Mouse (Mus musculus): ENCODE data around the gene Gal3st2. TPM values are rescaled to one million over a fixed set of nuclear protein-coding genes. Genes with fewer than 3 reads are reported as not detected.
"Not testable (repeated sequence)": the region's sequence is repeated elsewhere in the genome, so short reads cannot be mapped to it uniquely, and the experiment has no call there.

The Gal3st2 gene
- total RNA-seq, 4 experiments from 2014 or later, result 0.14 TPM; not detected in 3

DNA sequence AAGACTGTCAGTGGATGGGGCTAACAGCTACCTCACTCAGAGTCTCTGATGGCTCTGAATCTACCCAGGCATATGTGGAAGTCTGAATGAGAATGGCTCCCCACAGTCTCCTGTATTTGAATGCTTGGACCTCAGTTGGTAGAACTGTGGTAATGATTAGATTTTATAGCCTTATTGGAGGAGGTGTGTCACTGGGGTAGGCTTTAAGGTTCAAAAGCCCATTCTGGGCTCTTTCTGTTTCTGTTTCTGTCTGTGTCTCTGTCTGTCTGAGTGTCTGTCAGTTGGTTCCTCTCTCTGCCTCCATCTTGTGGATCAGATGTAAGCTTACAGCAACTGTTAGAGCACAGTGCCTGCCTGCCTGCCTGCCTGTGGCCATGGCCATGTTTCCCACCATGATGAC, 1.5 kb upstream of the Gal3st2 start:
- no peak for DNase-seq (ENCODE audit: low spot score in 2 of 2)

DNA sequence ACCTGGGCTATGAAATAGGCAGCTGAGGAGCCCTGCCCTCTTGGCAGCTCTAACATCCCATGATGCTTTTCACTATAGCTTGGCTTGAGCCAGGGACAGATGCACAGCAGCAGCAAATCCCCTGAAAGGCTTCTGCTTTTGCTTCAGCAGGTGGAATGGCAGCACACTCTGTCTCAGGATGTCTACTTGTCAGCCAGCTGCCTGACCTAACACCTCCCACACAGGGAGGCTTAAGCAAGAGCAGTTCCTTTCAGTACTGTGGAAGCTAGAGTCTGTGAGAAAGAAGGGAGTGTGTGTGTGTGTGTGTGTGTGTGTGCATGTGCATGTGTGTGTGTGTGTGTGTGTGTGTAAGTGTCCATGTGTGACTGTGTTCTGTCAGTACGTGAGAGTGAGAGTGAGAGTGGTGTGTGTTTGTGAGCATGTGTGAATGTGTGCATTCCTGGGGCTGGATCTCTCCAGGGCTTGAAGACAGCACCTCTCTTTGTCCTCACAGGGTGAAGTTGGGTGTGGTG, 10.5 kb downstream of the Gal3st2 start:
- DNase-seq (ENCODE audit: low spot score in 2 of 2), result not testable (repeated sequence)

DNA sequence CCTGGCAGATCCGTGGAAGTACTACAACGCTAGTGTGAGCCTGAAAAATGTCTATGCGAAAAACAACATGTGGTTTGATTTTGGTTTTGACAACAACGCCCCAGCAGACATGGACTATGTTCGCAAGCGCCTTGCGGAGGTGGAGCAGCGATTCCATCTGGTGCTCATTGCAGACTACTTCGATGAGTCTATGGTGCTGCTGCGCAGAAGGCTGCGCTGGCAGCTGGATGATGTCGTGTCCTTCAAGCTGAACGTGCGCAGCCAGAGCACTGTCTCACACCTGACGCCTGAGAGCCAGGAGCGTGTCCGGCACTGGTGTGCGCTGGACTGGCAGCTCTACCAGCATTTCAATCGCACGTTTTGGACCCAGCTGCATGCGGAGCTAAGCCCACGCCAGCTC, 13.3 kb downstream of the Gal3st2 start:
- peak in 1 of 2 experiments; percentile 24 for DNase-seq (ENCODE audit: low spot score in 2 of 2)

DNA sequence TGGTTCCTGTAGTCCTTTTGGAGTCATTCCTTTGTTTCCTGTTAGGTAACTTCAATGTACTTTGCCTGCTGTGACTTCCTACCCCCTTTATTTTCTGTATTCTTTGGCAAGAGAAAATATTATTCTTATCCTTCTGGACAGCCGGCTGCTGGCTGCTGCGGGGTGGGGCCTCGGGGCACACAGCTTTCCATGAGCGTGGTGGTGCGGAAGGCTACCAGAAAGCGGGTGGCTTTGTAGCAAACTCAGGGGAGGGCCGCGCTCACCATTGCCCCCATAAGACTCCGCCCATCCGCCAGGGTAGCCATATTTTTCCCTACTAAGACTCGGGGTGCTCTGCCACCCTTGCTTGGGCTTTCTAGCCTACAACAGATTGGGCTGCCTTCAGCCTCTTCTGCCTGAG, 20.7 kb downstream of the Gal3st2 start:
- not testable (repeated sequence) for DNase-seq (ENCODE audit: low spot score in 2 of 2)

DNA sequence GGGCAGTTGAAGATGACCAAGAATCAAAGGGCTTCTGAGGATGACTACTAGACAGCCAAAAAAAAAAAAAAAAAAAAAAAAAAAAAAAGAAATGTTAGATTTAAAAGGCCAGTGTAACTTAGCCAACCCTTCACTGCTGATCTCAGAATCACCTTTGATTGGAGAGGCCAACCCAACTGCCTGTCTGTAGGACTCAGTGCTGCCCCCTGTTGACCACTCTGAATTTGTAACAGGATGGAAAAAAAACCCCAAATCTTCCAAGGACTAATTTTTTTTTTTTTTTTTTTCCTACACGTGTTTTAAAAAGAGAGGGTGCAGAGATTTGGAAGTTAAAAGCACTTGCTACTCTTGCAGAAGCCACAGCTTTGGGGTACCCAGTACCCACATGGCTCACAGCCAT, 29.8 kb downstream of the Gal3st2 start:
- not testable (repeated sequence) for DNase-seq (ENCODE audit: low spot score in 2 of 2)

DNA sequence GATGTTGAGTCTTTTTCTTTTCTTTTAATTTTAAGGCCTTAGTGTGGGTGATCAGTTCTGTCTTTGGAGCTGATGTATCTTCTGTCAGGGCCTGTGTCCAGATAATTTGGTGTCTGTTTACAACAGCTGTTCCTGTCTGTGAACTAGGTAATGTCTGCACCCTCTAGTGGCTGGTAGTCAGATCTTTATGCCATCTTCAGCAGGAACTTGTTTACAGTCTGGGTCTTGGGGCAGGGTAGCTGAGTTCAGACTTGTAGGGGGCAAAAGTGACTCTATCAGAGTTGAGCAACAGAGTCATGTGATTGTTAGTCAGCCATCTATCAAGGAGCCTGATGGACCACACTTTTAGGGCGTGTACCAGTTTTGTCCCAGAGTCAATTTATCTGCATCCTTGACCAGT, 36.3 kb downstream of the Gal3st2 start:
- not testable (repeated sequence) for DNase-seq (ENCODE audit: low spot score in 2 of 2)

DNA sequence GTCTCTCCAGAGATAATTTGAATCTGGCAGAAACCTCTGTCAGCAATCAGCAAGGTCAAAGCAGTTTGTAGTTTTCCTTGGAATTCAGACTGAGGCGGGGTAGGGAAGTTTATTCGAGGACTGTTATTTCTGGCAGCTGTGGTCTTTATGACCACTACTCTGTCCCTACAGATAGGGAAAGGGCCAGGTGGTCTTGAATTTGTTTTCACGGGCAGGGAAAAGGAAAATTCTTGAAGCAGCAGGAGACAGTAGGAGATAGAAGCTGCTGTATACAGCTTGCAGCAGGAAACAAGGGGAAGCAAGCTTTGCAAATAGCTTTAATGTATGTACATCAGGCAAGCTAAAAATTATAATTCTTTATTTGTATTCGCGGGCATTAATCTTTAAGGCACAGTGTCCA, 40.2 kb downstream of the Gal3st2 start:
- DNase-seq (ENCODE audit: low spot score in 2 of 2), result not testable (repeated sequence)

DNA sequence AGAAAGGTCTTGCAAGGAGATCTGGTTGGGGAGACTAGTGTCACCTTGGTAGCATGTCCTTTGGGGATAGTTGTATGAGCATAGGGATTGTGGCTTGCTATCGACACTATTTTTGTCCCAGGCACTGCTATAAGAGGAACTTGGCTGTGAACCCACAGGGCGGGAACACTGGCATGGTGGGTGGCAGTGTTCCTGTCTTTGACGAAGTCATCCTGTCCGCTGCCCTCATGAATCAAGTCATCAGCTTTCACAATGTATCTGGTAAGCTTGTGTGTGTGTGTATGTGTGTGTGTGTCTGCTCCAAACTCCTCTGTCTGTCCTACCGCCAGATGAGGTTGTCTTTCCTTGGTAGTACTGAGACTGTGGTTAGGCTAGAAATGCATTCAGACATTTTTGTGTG, 45.6 kb downstream of the Gal3st2 start:
- DNase-seq (ENCODE audit: low spot score in 2 of 2), result not testable (repeated sequence)

DNA sequence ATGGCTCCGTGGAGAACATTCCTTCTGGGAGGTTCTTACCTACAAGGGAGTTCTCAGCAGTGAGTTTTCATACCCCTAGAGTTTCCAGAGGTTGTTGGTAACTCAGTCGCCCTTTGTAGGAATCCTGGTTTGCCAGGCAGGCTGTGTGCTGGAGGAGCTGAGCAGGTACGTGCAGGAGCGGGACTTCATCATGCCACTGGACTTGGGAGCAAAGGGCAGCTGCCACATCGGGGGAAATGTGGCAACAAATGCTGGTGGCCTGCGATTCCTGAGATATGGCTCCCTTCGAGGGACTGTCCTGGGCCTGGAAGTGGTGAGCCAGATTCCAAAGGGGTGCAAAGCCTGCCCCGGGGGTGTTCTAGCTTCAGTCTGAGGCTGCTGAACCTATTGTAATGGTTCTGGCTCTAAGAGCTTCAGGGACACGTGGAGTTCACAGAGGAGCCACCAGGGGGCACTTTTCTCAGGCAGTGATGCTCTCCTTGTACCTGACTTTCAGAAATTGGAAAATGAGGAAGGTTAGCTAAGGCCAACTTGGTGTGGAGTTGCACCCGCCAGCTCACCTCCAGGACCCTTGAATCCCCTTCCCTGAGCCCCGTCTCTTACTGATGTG, 48.0 kb downstream of the Gal3st2 start:
- DNase-seq (ENCODE audit: low spot score in 2 of 2), result not testable (repeated sequence)

DNA sequence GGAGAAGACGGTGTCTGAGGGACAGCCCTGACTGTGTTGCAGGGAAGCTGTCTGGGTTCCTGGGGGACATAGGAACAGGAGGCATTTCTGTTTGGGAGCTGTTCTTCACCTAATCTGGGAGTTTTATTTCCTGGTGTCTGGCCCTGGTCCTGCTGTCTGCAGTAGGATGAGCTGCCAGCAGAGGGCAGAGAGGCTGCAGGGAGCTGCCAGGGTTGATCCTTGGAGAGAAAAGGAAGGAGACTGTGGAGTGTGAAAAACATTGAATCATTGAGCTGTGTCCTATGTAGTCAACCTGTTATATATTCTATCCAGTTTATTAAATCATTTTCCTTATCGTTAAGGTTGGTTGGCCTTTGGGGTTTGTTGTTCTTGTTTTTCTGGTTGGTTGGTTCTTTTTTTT, 50.8 kb downstream of the Gal3st2 start:
- not testable (repeated sequence) for DNase-seq (ENCODE audit: low spot score in 2 of 2)

DNA sequence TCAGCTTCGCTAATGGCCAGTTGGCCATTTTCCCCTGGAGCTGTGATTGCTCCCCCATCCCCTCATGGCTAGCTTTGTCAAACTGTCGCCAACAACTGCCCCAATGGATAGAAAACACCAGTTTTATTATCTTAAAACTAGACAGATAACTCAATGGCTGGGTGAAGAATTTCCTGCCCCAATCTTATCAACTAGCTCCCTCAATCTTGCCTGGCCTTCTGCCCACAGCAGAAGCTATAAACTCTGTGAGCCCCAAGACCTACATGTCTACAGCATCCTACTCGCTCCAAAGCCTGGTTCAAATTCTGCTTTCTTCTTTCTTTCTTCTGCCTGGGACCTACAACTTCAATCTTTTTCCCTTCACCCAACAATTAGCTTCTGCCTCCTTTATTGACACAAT, 56.1 kb downstream of the Gal3st2 start:
- DNase-seq (ENCODE audit: low spot score in 2 of 2), result not testable (repeated sequence)

DNA sequence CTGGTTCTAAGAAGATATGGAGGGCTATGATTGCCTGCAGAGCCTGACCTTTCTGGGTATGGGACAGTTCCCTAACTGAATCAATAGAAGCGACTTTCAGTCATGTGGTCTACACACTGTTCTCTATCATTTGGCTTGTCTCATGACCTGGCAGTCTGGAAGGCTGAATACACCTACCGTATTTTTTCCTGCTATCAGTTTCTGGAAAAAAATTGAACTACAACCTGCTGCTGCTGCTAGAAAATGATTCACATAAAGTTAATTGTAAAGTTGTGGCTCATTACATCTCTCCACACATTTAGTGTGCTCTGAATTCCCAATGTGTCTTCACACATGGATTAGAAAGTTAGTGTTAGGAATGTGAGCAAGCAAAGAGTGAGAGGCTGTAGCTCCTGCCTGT, 56.9 kb downstream of the Gal3st2 start, which contains the start of gene Gal3st2b:
Gene Gal3st2b (plus strand): TSS at position 301 of the 400 bp plus-strand sequence.
- not testable (repeated sequence) for DNase-seq (ENCODE audit: low spot score in 2 of 2)

DNA sequence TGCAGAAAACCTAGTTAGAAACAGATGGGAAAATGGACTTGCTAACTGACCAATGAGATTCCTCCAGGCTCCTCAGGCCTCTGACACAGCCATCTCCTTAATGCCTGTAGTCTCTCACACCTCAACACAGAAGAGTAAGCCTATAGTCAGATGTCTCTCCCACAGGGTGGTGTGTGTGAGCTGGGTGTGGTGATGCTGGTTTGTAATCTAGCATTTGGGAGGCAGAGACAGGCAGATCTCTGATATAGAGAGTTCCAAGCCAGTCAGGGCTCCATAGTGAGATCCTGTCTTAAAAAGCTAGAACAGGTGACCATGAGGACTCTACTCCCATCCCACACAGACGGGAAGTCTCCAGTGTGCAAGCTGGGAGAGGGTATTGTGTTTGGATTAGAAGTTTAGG, 57.7 kb downstream of the Gal3st2 start:
- DNase-seq (ENCODE audit: low spot score in 2 of 2), result not testable (repeated sequence)

DNA sequence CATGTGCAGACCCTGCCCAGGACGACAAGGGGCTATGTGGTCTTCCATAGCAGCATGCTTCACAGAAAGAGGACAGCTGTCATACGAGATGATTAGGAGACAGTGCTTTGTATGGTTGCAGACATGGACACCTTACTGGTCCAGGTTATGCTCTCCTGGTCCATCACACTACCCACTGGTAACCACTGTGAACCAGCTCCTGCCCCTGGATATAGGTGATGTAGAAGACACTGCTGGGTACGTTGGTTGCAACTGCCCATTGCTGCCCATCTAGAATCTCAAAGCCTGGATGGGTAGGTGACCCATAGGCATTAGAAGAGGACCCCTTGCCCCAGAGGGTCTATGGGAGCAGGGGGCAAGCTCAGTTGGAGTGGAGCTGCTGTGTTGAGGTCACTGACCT, 58.2 kb downstream of the Gal3st2 start:
- DNase-seq (ENCODE audit: low spot score in 2 of 2), result not testable (repeated sequence)

DNA sequence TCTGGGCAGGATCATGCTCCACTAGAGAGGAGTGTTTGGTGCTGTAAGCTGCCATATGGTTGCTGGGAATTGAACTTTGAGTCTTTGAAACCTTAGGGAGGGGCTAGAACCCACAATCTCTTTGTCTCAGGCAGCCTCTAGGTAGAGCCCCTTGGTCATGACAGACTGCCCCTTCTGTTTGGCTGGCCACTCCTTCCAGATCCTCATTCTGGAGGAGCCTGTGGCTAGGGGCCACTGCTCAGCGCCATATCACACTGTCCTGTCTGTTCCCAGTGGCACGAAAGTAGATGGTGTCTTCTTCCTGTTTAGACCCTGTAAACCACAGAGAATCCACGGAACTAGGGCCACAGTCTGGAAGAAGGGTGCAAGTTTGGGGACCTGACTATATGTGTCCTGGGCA, 61.5 kb downstream of the Gal3st2 start:
- DNase-seq (ENCODE audit: low spot score in 2 of 2), result not testable (repeated sequence)

DNA sequence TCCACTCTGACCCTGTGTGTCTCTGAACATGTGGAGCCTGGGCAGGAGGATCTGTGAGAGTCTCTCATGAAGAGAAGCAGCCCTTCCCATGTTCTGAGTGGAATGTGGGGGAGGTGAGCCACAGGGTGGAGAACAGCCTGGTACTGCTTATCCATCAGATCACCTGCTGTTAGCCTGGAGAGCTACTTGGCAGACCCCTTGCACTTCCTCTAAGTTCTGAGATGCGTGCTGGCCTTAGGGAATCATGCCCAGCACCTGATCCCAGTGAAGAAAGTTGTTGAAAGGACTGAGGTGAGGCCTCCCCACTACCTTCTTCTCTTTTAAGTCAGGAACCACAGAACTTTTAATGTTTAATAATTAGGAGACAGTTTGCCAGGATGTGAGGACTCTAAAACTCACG, 62.0 kb downstream of the Gal3st2 start:
- not testable (repeated sequence) for DNase-seq (ENCODE audit: low spot score in 2 of 2)

Other genes with a start within 250 kb of the Gal3st2 start
- 100 to 1,000 TPM; 378 to 407 (median 393) TPM for gene Stk25, start 202.6 kb upstream of the Gal3st2 start, total RNA-seq (2022)
- 10 to 100 TPM; 52.3 to 55.7 (median 52.8) TPM for gene Bok, start 175.6 kb upstream of the Gal3st2 start, total RNA-seq (2022)
- 10 to 100 TPM; 73.6 to 96.0 (median 80.6) TPM for gene Atg4b, start 109.8 kb upstream of the Gal3st2 start, total RNA-seq (2022)
- gene Thap4, start 106.4 kb upstream of the Gal3st2 start, total RNA-seq (2022), result 10 to 100 TPM; 29.2 to 36.4 (median 36.0) TPM
- gene Dtymk, start 59.4 kb upstream of the Gal3st2 start, total RNA-seq (2022), result 10 to 100 TPM; 52.7 to 64.8 (median 58.4) TPM
- gene Ing5, start 57.3 kb upstream of the Gal3st2 start, total RNA-seq (2022), result 10 to 100 TPM; 15.0 to 16.0 (median 15.4) TPM
- 10 to 100 TPM; 18.1 to 21.8 (median 19.3) TPM for gene D2hgdh, start 36.4 kb upstream of the Gal3st2 start, total RNA-seq (2022)
- gene Gal3st2b, start 57.0 kb downstream of the Gal3st2 start, total RNA-seq (2022), result under 1 TPM; 0.34 to 0.87 (median 0.50) TPM
- gene Gal3st2c, start 129.2 kb downstream of the Gal3st2 start, total RNA-seq (2022), result under 1 TPM in 3 of 4 experiments, not detected in 1; 0.04 to 0.12 (median 0.07) TPM
- gene Neu4, start 159.1 kb downstream of the Gal3st2 start, total RNA-seq (2022), result 10 to 100 TPM in 1 of 4 experiments, 1 to 10 TPM in 3; 8.1 to 10.4 (median 8.8) TPM
- 1 to 10 TPM in 2 of 4 experiments, under 1 TPM in 1, not detected in 1; 0.27 to 6.1 (median 5.6) TPM for gene Pdcd1, start 191.2 kb downstream of the Gal3st2 start, total RNA-seq (2022)